Mouse (Mus musculus) brain, embryonic 18.5 days (tissue): Measurements from ENCODE around the gene Fam196a.

ENCODE experiments used
- DNase-seq: peaks from one replicate; pipeline ENCODE4 v3.0.0-alpha.2; 2012; ENCODE audit warnings: low read depth, low spot score

Gene Fam196a

GRCm38 (mm10) chr7:134840066-134840465, 98.2 kb downstream of the Fam196a start:
- DNase-seq, result no peak
